Mouse (Mus musculus) liver, postnatal 0 days (tissue): ENCODE measurements around the gene Fkbp7.

Experiments
- CTCF ChIP-seq: sonication (generic); IDR thresholded peaks from 2 replicates; pipeline ENCODE4 v1.5.1; 2016; ENCODE audit warnings: antibody characterized with exemption, low read depth
- EP300 ChIP-seq: IDR thresholded peaks from 2 replicates; pipeline ENCODE4 v1.6.1; 2016; ENCODE audit warnings: antibody characterized with exemption, low read depth, mild to moderate bottlenecking

GRCm38 (mm10) chr2:76687608-76688007 is 14.7 kb upstream of the Fkbp7 start:
- TF ChIP-seq CTCF: no peak
- TF ChIP-seq EP300: no peak
